Mouse (Mus musculus) midbrain, embryonic 16.5 days (tissue): ENCODE results near the gene Axin2. TPM values are rescaled to one million over a fixed set of nuclear protein-coding genes. Genes with fewer than 3 reads are reported as not detected.

Experiments used
- ATAC-seq: fragments of 200-750 bp; cut with Nextera tagmentation; 2 replicates; pipeline ENCODE4 v1.8.0; 2017; ENCODE audit warnings: moderate TSS enrichment
- H3K27ac ChIP-seq: fragments of 300-500 bp; sonication (generic); 2 replicates; pipeline ENCODE4 v1.5.1; 2014; ENCODE audit warnings: mild to moderate bottlenecking, low read length, mixed read lengths
- H3K27me3 ChIP-seq: fragments of 300-500 bp; sonication (generic); 2 replicates; pipeline ENCODE4 v1.6.1; 2014; ENCODE audit warnings: low read depth, low read length, mixed read lengths; ENCODE audit not compliant: control insufficient read depth, insufficient read depth
- H3K36me3 ChIP-seq: fragments of 300-500 bp; sonication (generic); 2 replicates; pipeline ENCODE4 v1.6.1; 2014; ENCODE audit warnings: mild to moderate bottlenecking, low read length, moderate library complexity, mixed read lengths; ENCODE audit not compliant: control insufficient read depth, insufficient read depth
- H3K4me1 ChIP-seq: fragments of 300-500 bp; sonication (generic); 2 replicates; pipeline ENCODE4 v1.6.1; 2014; ENCODE audit warnings: mild to moderate bottlenecking, low read length, mixed read lengths; ENCODE audit not compliant: control insufficient read depth, insufficient read depth
- H3K4me2 ChIP-seq: fragments of 300-500 bp; sonication (generic); 2 replicates; pipeline ENCODE4 v1.6.1; 2014; ENCODE audit warnings: mild to moderate bottlenecking, low read length, mixed read lengths
- H3K4me3 ChIP-seq: fragments of 300-500 bp; sonication (generic); 2 replicates; pipeline ENCODE4 v1.5.1; 2014; ENCODE audit warnings: low read depth, mild to moderate bottlenecking, low read length, moderate library complexity, mixed read lengths
- H3K9ac ChIP-seq: fragments of 300-500 bp; sonication (generic); 2 replicates; pipeline ENCODE4 v1.6.1; 2014; ENCODE audit warnings: low read depth, low read length, mixed read lengths
- H3K9me3 ChIP-seq: fragments of 300-500 bp; sonication (generic); replicated peaks from 2 replicates; pipeline ENCODE4 v1.6.1; 2014; ENCODE audit warnings: mild to moderate bottlenecking, low read length, mixed read lengths; ENCODE audit not compliant: control insufficient read depth, poor library complexity, severe bottlenecking
- WGBS: fragments of 180-500 bp; shearing (Covaris S2); extraction: QIAGEN DNeasy Blood & Tissue Kit; methylation state at CpG from one replicate; pipeline ENCODE4 v1.1.7; 2014; 5-methylcytosine and 5-hydroxymethylcytosine counted together
- polyA plus RNA-seq: library from polyadenylated mRNA; unstranded; fragments of >200 nt; fragmentation: Nextera tagmentation; extraction: Ambion mirVana; gene quantifications from 2 replicates; pipeline ENCODE4 v1.2.1, GENCODE M21; 2015

Gene Axin2
- polyA plus RNA-seq, 1 experiment from 2014 or later = 9.3 TPM

DNA sequence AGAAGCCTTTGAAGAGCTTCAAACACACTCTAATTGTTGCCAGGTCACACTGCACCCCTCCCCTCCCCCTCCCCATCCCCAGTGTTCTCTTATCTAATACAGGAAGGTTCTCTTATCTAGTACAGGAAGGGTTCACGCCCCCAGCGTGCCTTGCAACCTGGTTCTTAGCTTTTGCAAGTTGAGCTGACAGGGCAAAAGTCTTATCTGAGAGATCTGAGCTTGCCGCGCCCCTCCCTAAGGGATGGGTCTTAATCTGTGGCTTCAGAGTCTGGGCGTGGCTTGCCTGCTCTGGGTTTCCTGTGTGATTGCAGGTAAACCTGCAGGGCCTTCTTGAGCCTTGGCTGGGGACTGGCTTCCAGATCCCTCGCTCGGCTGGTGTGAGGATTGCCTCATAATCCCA, 9.2 kb upstream of the Axin2 start:
- Histone ChIP-seq H3K9ac (no peak overlapping the region), H3K4me2 (no peak overlapping the region), H3K9me3 (no peaks in the 10 kb centered on the region; the same call in 1 of the 2 replicates), H3K27me3 (peaks cover 10% of the 10 kb centered on the region), H3K36me3 (no peaks in the 10 kb centered on the region), H3K27ac (no peak overlapping the region), H3K4me1 (peaks cover 6% of the 10 kb centered on the region), H3K4me3 (no peak overlapping the region)
- ATAC-seq = no peak
- WGBS = 39% methylated on average over 7 of the region's 7 CpGs

GRCm38 (mm10) chr11:108912174-108912573, 8.0 kb upstream of the Axin2 start:
- no peaks in the 10 kb centered on the region; the same call in 1 of the 2 replicates for H3K9me3 ChIP-seq
- no peak overlapping the region for H3K4me2 ChIP-seq
- no peak for ATAC-seq
- peaks cover 10% of the 10 kb centered on the region for H3K27me3 ChIP-seq
- H3K27ac ChIP-seq = no peak overlapping the region
- H3K9ac ChIP-seq = no peak overlapping the region
- WGBS = 95% methylated on average over 12 of the region's 12 CpGs
- H3K4me3 ChIP-seq = no peak overlapping the region
- H3K36me3 ChIP-seq = no peaks in the 10 kb centered on the region
- H3K4me1 ChIP-seq = peaks cover 8% of the 10 kb centered on the region

- WGBS = 2% methylated on average over 12 of the region's 12 CpGs
- H3K9me3 ChIP-seq = no peaks in the 10 kb centered on the region; the same call in 1 of the 2 replicates
- H3K4me3 ChIP-seq = peak overlapping the region; percentile 8
- peak overlapping the region; percentile 49 for H3K4me2 ChIP-seq
- peak overlapping the region; percentile 10; the same call in 1 of the 2 replicates for H3K9ac ChIP-seq
- H3K4me1 ChIP-seq = peaks cover 29% of the 10 kb centered on the region
- H3K27me3 ChIP-seq = no peaks in the 10 kb centered on the region
- H3K36me3 ChIP-seq = no peaks in the 10 kb centered on the region
- ATAC-seq = peak; percentile 40; the same call in 1 of the 2 replicates
- H3K27ac ChIP-seq = peak overlapping the region; percentile 69
Observed at GRCm38 (mm10) chr11:108917422-108918324, 2.5 kb upstream of the Axin2 start.

DNA sequence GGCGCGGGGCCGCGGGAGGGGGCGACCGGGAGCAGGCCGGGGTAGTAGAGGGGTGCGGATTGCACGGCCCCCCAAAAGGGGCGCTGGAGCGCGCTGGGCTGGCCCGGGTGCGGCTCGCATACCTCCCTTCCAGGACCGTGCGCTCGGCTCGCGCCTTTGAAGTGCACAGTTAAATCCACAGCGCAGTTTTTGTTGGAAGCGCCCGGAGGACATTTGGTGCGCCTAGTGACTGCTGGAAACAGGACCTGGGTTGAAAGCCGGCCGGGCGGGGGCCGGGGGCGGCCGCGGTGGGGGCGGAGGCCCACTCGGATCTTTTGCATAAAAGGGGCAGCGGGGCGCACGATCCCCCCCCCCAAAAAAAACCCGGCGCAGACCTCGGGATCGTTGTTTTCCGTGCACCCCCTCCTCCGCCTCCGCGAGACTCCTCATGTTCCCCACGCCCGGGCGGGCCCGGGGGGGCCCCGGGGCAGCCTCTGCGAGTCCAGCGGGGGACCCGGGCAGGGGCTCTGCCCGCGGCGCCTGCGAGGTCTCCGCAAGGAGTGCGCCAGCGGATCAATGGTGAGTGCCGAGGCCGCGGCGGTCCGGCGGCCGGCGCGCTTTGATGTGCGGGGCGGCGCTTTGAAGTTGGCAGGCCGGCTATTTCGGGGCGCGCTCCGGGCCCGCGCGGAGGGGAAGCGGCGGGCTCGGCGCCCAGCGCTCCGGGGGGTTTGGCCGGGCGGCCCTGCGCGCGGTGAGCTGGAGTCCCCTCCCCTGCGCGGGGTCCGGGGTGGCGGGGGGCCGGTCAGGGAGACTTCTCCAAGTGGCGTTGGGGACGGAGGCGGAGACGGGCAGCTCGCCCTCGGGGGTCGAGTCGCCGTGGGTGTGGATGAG, 722 bp downstream of the Axin2 start:
- Histone ChIP-seq H3K9ac (peak overlapping the region; percentile 92), H3K4me3 (peak overlapping the region; percentile 93), H3K4me2 (peak overlapping the region; percentile 88), H3K9me3 (no peaks in the 10 kb centered on the region; the same call in 1 of the 2 replicates), H3K36me3 (no peaks in the 10 kb centered on the region), H3K27ac (peak overlapping the region; percentile 99), H3K4me1 (peaks cover 52% of the 10 kb centered on the region), H3K27me3 (no peaks in the 10 kb centered on the region)
- under 1% methylated on average over 75 of the region's 104 CpGs for WGBS
- peak; percentile 79 for ATAC-seq

- peak overlapping the region; percentile 88 for H3K4me2 ChIP-seq
- 0% methylated on average over 51 of the region's 62 CpGs for WGBS
- H3K36me3 ChIP-seq = no peaks in the 10 kb centered on the region
- H3K4me3 ChIP-seq = peak overlapping the region; percentile 93
- H3K4me1 ChIP-seq = peaks cover 61% of the 10 kb centered on the region
- peak overlapping the region; percentile 99 for H3K27ac ChIP-seq
- no peaks in the 10 kb centered on the region; the same call in 1 of the 2 replicates for H3K9me3 ChIP-seq
- peak; percentile 11; the same call in 1 of the 2 replicates for ATAC-seq
- H3K9ac ChIP-seq = peak overlapping the region; percentile 92
- H3K27me3 ChIP-seq = no peaks in the 10 kb centered on the region
Observed at GRCm38 (mm10) chr11:108921506-108922455, 1.6 kb downstream of the Axin2 start.

DNA sequence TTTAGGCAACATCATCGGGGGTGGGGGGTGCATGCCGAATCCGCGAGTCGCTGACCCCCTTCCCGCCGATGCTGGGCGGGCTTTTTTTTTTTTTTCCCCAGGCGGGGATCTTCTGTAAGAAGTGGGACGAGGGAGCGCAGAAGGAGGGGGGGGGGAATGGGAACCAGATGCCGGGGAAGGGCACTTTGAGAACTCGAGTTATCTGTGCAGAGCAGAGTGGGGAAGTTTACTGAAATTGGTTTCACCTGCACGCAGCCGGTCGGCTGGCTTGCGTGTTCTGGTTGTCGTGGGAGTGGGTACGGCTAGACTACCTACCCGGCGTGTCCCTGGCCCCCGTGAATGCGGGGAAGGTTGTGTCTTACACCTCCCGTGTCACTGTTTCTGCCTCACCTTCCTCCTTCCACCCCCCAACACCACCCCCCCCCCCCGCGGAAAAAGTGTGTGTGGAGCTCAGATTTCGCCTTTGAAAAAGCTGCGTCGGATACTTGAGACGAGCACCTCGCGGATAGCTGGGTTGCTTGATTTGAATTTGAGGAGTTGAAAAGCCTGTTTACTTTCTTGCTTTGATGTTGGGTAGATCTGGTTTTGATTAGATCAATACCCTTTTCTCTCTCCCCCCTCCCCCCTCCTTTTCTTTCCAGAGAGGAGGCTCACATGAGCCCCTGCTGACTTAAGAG, 2.5 kb downstream of the Axin2 start:
- no peak for ATAC-seq
- Histone ChIP-seq H3K4me3 (peak overlapping the region; percentile 93), H3K36me3 (no peaks in the 10 kb centered on the region), H3K9me3 (no peaks in the 10 kb centered on the region), H3K27me3 (no peaks in the 10 kb centered on the region), H3K9ac (peak overlapping the region; percentile 92), H3K4me2 (peak overlapping the region; percentile 88), H3K27ac (peak overlapping the region; percentile 99), H3K4me1 (peaks cover 64% of the 10 kb centered on the region)
- under 1% methylated on average over 27 of the region's 32 CpGs for WGBS

GRCm38 (mm10) chr11:108923188-108923575, 3.0 kb downstream of the Axin2 start:
- 1% methylated on average over 17 of the region's 17 CpGs for WGBS
- no peaks in the 10 kb centered on the region for H3K27me3 ChIP-seq
- peaks cover 64% of the 10 kb centered on the region for H3K4me1 ChIP-seq
- no peaks in the 10 kb centered on the region for H3K9me3 ChIP-seq
- H3K4me2 ChIP-seq = peak overlapping the region; percentile 88
- ATAC-seq = no peak
- peak overlapping the region; percentile 92 for H3K9ac ChIP-seq
- H3K36me3 ChIP-seq = no peaks in the 10 kb centered on the region
- peak overlapping the region; percentile 55 for H3K27ac ChIP-seq
- peak overlapping the region; percentile 93 for H3K4me3 ChIP-seq
